Mouse (Mus musculus) embryonic facial prominence, embryonic 14.5 days (tissue): ENCODE measurements around the gene Gm49373. TPM values are rescaled to one million over a fixed set of nuclear protein-coding genes. Genes with fewer than 3 reads are reported as not detected.
"Not testable (repeated sequence)": the region's sequence is repeated elsewhere in the genome, so short reads cannot be mapped to it uniquely, and the experiment has no call there.

Experiments
- ATAC-seq: fragments of 200-750 bp; cut with Nextera tagmentation; 2 replicates; pipeline ENCODE4 v1.8.0; 2017; ENCODE audit warnings: low read depth, moderate number of reproducible peaks, moderate TSS enrichment
- DNase-seq: peaks from one replicate; pipeline ENCODE4 v3.0.0-alpha.2; 2015; ENCODE audit warnings: low spot score
- H3K27ac ChIP-seq: fragments of 300-500 bp; sonication (generic); replicated peaks from 2 replicates; pipeline ENCODE4 v1.5.1; 2014; ENCODE audit warnings: low read depth, mild to moderate bottlenecking, low read length, moderate library complexity
- H3K27me3 ChIP-seq: fragments of 300-500 bp; sonication (generic); replicated peaks from 2 replicates; pipeline ENCODE4 v1.6.1; 2014; ENCODE audit warnings: low read length; ENCODE audit not compliant: control insufficient read depth, insufficient read depth
- H3K36me3 ChIP-seq: fragments of 300-500 bp; sonication (generic); 2 replicates; pipeline ENCODE4 v1.6.1; 2014; ENCODE audit warnings: low read length, mixed read lengths; ENCODE audit not compliant: control insufficient read depth, insufficient read depth
- H3K4me1 ChIP-seq: fragments of 300-500 bp; sonication (generic); 2 replicates; pipeline ENCODE4 v1.6.1; 2014; ENCODE audit warnings: antibody characterized with exemption, low read length; ENCODE audit not compliant: control insufficient read depth, insufficient read depth
- H3K4me2 ChIP-seq: fragments of 300-500 bp; sonication (generic); 2 replicates; pipeline ENCODE4 v1.6.1; 2014; ENCODE audit warnings: low read depth, mild to moderate bottlenecking, low read length, moderate library complexity, mixed read lengths
- H3K4me3 ChIP-seq: fragments of 300-500 bp; sonication (generic); 2 replicates; pipeline ENCODE4 v1.5.1; 2014; ENCODE audit warnings: low read depth, mild to moderate bottlenecking, low read length
- H3K9ac ChIP-seq: fragments of 300-500 bp; sonication (generic); 2 replicates; pipeline ENCODE4 v1.6.1; 2014; ENCODE audit warnings: low read depth, mild to moderate bottlenecking, low read length, moderate library complexity, mixed read lengths
- H3K9me3 ChIP-seq: fragments of 300-500 bp; sonication (generic); 2 replicates; pipeline ENCODE4 v1.6.1; 2016; ENCODE audit warnings: low read length; ENCODE audit not compliant: control insufficient read depth
- WGBS: fragments of 180-500 bp; shearing (Covaris S2); extraction: QIAGEN DNeasy Blood & Tissue Kit; methylation state at CpG from one replicate; pipeline ENCODE4 v1.1.7; 2014; 5-methylcytosine and 5-hydroxymethylcytosine counted together
- polyA plus RNA-seq: library from polyadenylated mRNA; unstranded; fragments of >200 nt; fragmentation: Nextera tagmentation; extraction: Ambion mirVana; gene quantifications from 2 replicates; pipeline ENCODE4 v1.2.1, GENCODE M21; 2014

Gm49373 gene
- polyA plus RNA-seq, 1 experiment from 2014 or later = not detected

DNA sequence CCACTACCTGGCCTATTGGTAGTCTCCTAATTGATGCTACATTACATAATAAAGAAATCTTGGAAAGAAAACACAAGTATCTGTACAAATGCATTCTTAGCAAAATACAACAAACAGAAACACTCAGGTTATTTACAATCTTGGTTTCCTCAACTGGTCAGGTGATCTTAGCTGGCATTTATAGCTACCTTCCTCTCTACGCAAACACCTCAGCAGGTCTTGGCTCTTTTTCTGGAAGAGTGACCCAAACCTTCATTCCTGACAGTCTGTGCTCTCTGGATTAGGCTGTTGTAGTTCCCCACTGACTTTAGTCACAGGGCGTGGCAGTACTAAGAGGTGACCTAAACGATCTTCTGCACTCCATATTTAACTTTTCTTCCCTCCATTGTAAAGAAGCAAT is 27.7 kb downstream of the Gm49373 start:
- ATAC-seq = no peak
- Histone ChIP-seq H3K36me3 (no peaks in the 10 kb centered on the region), H3K4me3 (no peak overlapping the region), H3K27ac (no peak overlapping the region), H3K9ac (no peak overlapping the region), H3K27me3 (peaks cover 2% of the 10 kb centered on the region; the same call in 1 of the 2 replicates), H3K4me1 (no peaks in the 10 kb centered on the region), H3K9me3 (no peaks in the 10 kb centered on the region), H3K4me2 (no peak overlapping the region)
- DNase-seq = no peak
- 73% methylated on average over 3 of the region's 3 CpGs for WGBS

DNA sequence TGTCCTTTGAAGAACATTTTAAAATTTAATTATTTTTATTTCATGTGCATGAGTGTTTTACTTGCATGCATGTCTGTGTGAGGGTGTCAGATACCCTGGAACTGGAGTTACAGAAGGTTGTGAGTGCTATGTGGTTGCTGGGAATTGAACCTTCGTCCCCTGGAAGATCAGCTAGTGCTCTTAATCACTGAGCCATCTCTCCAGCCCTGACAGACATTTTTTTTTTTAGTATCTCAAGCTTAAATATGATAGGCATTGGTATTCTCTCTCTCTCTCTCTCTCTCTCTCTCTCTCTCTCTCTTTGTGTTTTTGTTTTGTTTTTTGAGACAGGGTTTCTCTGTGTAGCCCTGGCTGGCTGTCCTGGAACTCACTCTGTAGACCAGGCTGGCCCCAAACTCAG is 28.1 kb downstream of the Gm49373 start:
- ATAC-seq, H3K36me3 ChIP-seq: not testable (repeated sequence)
- WGBS = 43% methylated on average over 1 of the region's 1 CpGs

DNA sequence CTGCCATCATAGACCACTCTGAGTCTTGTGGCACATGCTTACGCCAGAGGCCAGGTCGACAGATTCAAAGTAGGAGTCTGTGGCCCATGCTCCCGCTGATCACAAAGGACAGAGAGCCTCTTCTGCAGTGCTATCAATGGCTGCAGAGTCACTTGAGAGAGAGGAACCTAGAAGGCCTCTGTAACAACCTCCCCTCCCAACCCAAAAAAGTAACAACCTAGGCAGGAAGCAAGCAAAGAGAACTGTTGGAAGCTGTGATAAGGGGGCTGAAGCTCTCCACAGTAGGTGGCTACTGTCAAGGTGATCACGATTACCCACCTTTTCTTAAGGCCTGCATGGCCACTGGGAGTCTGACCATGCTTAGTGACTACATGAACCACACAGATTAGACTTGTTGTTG is 29.3 kb downstream of the Gm49373 start:
- Histone ChIP-seq H3K4me2 (no peak overlapping the region), H3K4me1 (no peaks in the 10 kb centered on the region), H3K9me3 (peaks cover 5% of the 10 kb centered on the region; the same call in 1 of the 2 replicates), H3K9ac (no peak overlapping the region), H3K27ac (no peak overlapping the region), H3K36me3 (no peaks in the 10 kb centered on the region), H3K27me3 (peaks cover 18% of the 10 kb centered on the region), H3K4me3 (no peak overlapping the region)
- 79% methylated on average over 4 of the region's 4 CpGs for WGBS
- DNase-seq = no peak
- ATAC-seq = no peak

More for the DNA sequence above, 28.1 kb downstream of the Gm49373 start:
- not testable (repeated sequence) for H3K4me3 ChIP-seq, H3K9me3 ChIP-seq, H3K4me2 ChIP-seq, H3K4me1 ChIP-seq, H3K27me3 ChIP-seq, H3K27ac ChIP-seq, H3K9ac ChIP-seq, DNase-seq

GRCm38 (mm10) chr9:21041308-21041707 is 31.6 kb downstream of the Gm49373 start:
- no peak for ATAC-seq
- Histone ChIP-seq H3K9me3 (peaks cover 5% of the 10 kb centered on the region; the same call in 1 of the 2 replicates), H3K27me3 (peaks cover 40% of the 10 kb centered on the region), H3K4me3 (no peak overlapping the region), H3K4me2 (no peak overlapping the region), H3K9ac (no peak overlapping the region), H3K36me3 (no peaks in the 10 kb centered on the region), H3K4me1 (peaks cover 13% of the 10 kb centered on the region), H3K27ac (no peak overlapping the region)
- 37% methylated on average over 4 of the region's 4 CpGs for WGBS
- DNase-seq = no peak

DNA sequence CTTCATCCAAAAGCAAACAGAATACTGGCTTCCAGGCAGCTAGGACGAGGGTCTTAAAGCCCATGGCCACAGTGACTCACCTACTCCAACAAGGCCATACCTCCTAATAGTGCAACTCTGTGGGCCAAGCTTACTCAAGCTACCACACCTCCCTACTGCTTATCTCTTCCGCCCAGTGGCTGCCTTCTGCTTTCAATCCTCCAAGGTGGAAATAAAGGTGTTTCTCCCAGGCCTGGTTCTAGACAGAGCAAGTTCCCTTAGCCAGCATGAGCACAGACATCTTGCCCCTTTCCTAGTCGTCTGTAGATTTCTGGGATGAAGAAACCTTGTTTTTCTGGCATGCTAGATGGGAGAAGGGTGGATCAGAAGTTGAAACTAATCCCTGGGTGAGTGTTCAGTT is 33.1 kb downstream of the Gm49373 start:
- H3K4me3 ChIP-seq = no peak overlapping the region

DNA sequence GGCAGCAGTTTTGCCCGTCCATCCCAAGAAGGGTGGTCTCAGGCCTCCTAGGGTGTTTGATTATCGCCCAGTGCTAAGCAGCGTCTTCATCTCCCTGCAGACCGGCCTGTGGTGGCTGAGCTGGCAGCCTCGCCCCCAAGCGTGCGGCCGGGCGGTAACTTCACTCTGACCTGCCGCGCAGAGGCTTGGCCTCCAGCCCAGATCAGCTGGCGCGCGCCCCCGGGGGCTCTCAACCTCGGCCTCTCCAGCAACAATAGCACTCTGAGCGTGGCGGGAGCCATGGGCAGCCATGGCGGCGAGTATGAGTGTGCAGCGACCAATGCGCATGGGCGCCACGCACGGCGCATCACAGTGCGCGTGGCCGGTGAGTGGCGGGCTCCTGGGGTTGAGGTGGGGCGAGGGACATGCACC is 35.4 kb downstream of the Gm49373 start:
- ATAC-seq (peak; percentile 41; the same call in 1 of the 2 replicates), DNase-seq (no peak)
- 4% methylated on average over 26 of the region's 31 CpGs for WGBS
- Histone ChIP-seq H3K4me2 (peak overlapping the region; percentile 69), H3K27ac (no peak overlapping the region), H3K9me3 (peaks cover 5% of the 10 kb centered on the region; the same call in 1 of the 2 replicates), H3K4me1 (peaks cover 24% of the 10 kb centered on the region), H3K36me3 (no peaks in the 10 kb centered on the region), H3K9ac (peak overlapping the region; percentile 52), H3K4me3 (peak overlapping the region; percentile 42), H3K27me3 (peaks cover 77% of the 10 kb centered on the region)

More for the DNA sequence above, 33.1 kb downstream of the Gm49373 start:
- Histone ChIP-seq H3K36me3 (no peaks in the 10 kb centered on the region), H3K27ac (no peak overlapping the region), H3K27me3 (peaks cover 55% of the 10 kb centered on the region), H3K4me2 (no peak overlapping the region), H3K9ac (no peak overlapping the region), H3K4me1 (peaks cover 13% of the 10 kb centered on the region), H3K9me3 (peaks cover 5% of the 10 kb centered on the region; the same call in 1 of the 2 replicates)
- 64% methylated on average over 3 of the region's 3 CpGs for WGBS
- DNase-seq (no peak), ATAC-seq (no peak)

GRCm38 (mm10) chr9:21036666-21037065 is 36.2 kb downstream of the Gm49373 start:
- Histone ChIP-seq H3K27ac (no peak overlapping the region), H3K9me3 (peaks cover 5% of the 10 kb centered on the region; the same call in 1 of the 2 replicates), H3K36me3 (no peaks in the 10 kb centered on the region), H3K27me3 (peaks cover 85% of the 10 kb centered on the region), H3K9ac (no peak overlapping the region), H3K4me1 (peaks cover 31% of the 10 kb centered on the region), H3K4me3 (0 out of 2 replicates have a peak overlapping the region, but pooled peaks have one; percentile 4), H3K4me2 (peak overlapping the region; percentile 69)
- under 1% methylated on average over 20 of the region's 22 CpGs for WGBS
- ATAC-seq = no peak
- DNase-seq = no peak

DNA sequence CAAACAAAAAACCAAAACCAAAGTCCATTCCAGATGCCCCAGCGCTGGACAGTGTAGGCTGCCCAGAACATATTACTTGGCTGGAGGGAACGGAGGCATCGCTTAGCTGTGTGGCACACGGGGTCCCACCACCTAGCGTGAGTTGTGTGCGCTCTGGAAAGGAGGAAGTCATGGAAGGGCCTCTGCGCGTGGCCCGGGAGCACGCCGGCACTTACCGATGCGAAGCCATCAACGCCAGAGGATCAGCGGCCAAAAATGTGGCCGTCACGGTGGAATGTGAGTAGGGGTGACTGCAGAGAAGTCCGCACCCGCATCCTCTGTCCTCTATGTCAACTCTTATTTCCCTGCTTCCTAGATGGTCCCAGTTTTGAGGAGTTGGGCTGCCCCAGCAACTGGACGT is 36.7 kb downstream of the Gm49373 start:
- 9% methylated on average over 20 of the region's 20 CpGs for whole genome bisulfite sequencing
- H3K9ac ChIP-seq = no peak overlapping the region
- no peak for ATAC-seq
- peaks cover 32% of the 10 kb centered on the region for H3K4me1 ChIP-seq
- peaks cover 87% of the 10 kb centered on the region for H3K27me3 ChIP-seq
- H3K9me3 ChIP-seq = peaks cover 5% of the 10 kb centered on the region; the same call in 1 of the 2 replicates
- H3K4me2 ChIP-seq = no peak overlapping the region
- H3K4me3 ChIP-seq = no peak overlapping the region
- DNase-seq = no peak
- no peaks in the 10 kb centered on the region for H3K36me3 ChIP-seq
- H3K27ac ChIP-seq = no peak overlapping the region

GRCm38 (mm10) chr9:21035586-21035985 is 37.3 kb downstream of the Gm49373 start:
- Histone ChIP-seq H3K27me3 (peaks cover 87% of the 10 kb centered on the region), H3K9ac (no peak overlapping the region), H3K4me3 (no peak overlapping the region), H3K27ac (no peak overlapping the region), H3K4me2 (no peak overlapping the region), H3K36me3 (no peaks in the 10 kb centered on the region), H3K4me1 (peaks cover 32% of the 10 kb centered on the region), H3K9me3 (peaks cover 5% of the 10 kb centered on the region; the same call in 1 of the 2 replicates)
- 22% methylated on average over 9 of the region's 9 CpGs for WGBS
- DNase-seq = no peak
- ATAC-seq = no peak
